Mouse (Mus musculus): ENCODE results near the gene Pitpna. TPM values are rescaled to one million over a fixed set of nuclear protein-coding genes. Genes with fewer than 3 reads are reported as not detected.
A peak's percentile ranks its signal among the peaks of the same experiment; 100 is the strongest.

Pitpna gene
- total and polyA plus RNA-seq, 3 experiments: 67.8 to 709 (median 194) TPM

- Histone ChIP-seq H3K4me1 (ENCODE audit: control insufficient read depth in 1 of 2, insufficient read depth in 2 of 2, low read length in 2 of 2) (no peaks in the 10 kb centered on the region), H3K79me2 (ENCODE audit: control insufficient read depth, insufficient read depth, low read length, poor library complexity) (no peaks in the 10 kb centered on the region), H3K27me3 (ENCODE audit: control insufficient read depth in 1 of 2, insufficient read depth in 2 of 2, low read length in 2 of 2) (no peaks in the 10 kb centered on the region), H3K9ac (ENCODE audit: control insufficient read depth, low read depth, low read length, poor library complexity, severe bottlenecking) (no peak overlapping the region), H3K36me3 (ENCODE audit: control insufficient read depth in 1 of 2, insufficient read depth in 2 of 2, low read length in 2 of 2) (no peaks in the 10 kb centered on the region), H3K4me3 (ENCODE audit: control insufficient read depth in 1 of 2, insufficient read depth in 1 of 2, low read depth in 2 of 2, low read length in 2 of 2) (no peak overlapping the region), H3K27ac (ENCODE audit: control insufficient read depth, low read depth, low read length) (no peak overlapping the region), H3K9me3 (replicated peaks; ENCODE audit: insufficient read depth, low read length) (no peaks in the 10 kb centered on the region)
- TF ChIP-seq ZNF384 (IDR thresholded peaks at IDR 0.05; ENCODE audit: low read depth, low read length): peak; percentile 60
- TF ChIP-seq MAFK (IDR thresholded peaks at IDR 0.05; ENCODE audit: borderline replicate concordance, low read depth, low read length): no peak
- DNase-seq (ENCODE audit: low read depth, low spot score): no peak
Observed at GRCm38 (mm10) chr11:75581495-75582149, 6.3 kb upstream of the Pitpna start.

GRCm38 (mm10) chr11:75583521-75583920 is 4.4 kb upstream of the Pitpna start:
- Histone ChIP-seq H3K4me3 (ENCODE audit: control insufficient read depth in 1 of 2, insufficient read depth in 1 of 2, low read depth in 2 of 2, low read length in 2 of 2) (no peak overlapping the region), H3K36me3 (ENCODE audit: control insufficient read depth in 1 of 2, insufficient read depth in 2 of 2, low read length in 2 of 2) (no peaks in the 10 kb centered on the region; a peak in 1 of 4 replicates), H3K27me3 (ENCODE audit: control insufficient read depth in 1 of 2, insufficient read depth in 2 of 2, low read length in 2 of 2) (no peaks in the 10 kb centered on the region), H3K79me2 (ENCODE audit: control insufficient read depth, insufficient read depth, low read length, poor library complexity) (peaks cover 6% of the 10 kb centered on the region), H3K9me3 (replicated peaks; ENCODE audit: insufficient read depth, low read length) (no peaks in the 10 kb centered on the region), H3K9ac (ENCODE audit: control insufficient read depth, low read depth, low read length, poor library complexity, severe bottlenecking) (no peak overlapping the region), H3K27ac (ENCODE audit: control insufficient read depth, low read depth, low read length) (no peak overlapping the region), H3K4me1 (ENCODE audit: control insufficient read depth in 1 of 2, insufficient read depth in 2 of 2, low read length in 2 of 2) (peaks cover 0 to 4% of the 10 kb centered on the region in 2 experiments; a peak in 2 of 4 replicates)
- TF ChIP-seq EP300 (IDR thresholded peaks at IDR 0.05; ENCODE audit: low read depth in 1 of 2, low read length in 2 of 2): no peak
- no peak for TF ChIP-seq HCFC1 (IDR thresholded peaks at IDR 0.05; ENCODE audit: low read depth, low read length)
- no peak for TF ChIP-seq ZNF384 (IDR thresholded peaks at IDR 0.05; ENCODE audit: low read depth, low read length)
- no peak for DNase-seq (ENCODE audit: low read depth, low spot score)

GRCm38 (mm10) chr11:75585061-75585460 is 2.8 kb upstream of the Pitpna start:
- TF ChIP-seq MAFK (IDR thresholded peaks at IDR 0.05; ENCODE audit: borderline replicate concordance, low read depth, low read length): no peak
- TF ChIP-seq POLR2AphosphoS2 (IDR thresholded peaks at IDR 0.05; ENCODE audit: low read length): no peak
- TF ChIP-seq RCOR1 (IDR thresholded peaks at IDR 0.05; ENCODE audit: low read depth, low read length): no peak
- TF ChIP-seq SIN3A (IDR thresholded peaks at IDR 0.05; ENCODE audit: low read length): no peak
- TF ChIP-seq ZC3H11A (IDR thresholded peaks at IDR 0.05; ENCODE audit: low read depth, low read length): no peak
- TF ChIP-seq CHD2 (IDR thresholded peaks at IDR 0.05; ENCODE audit: low read length): no peak
- TF ChIP-seq UBTF (IDR thresholded peaks at IDR 0.05; ENCODE audit: borderline replicate concordance, insufficient read depth, low read depth, low read length): no peak
- TF ChIP-seq JUND (IDR thresholded peaks at IDR 0.05; ENCODE audit: low read depth, low read length): no peak
- TF ChIP-seq ZNF384 (IDR thresholded peaks at IDR 0.05; ENCODE audit: low read depth, low read length): no peak
- no peak for TF ChIP-seq ETS1 (IDR thresholded peaks at IDR 0.05; ENCODE audit: low read depth, low read length)
- no peak for TF ChIP-seq EP300 (IDR thresholded peaks at IDR 0.05; ENCODE audit: low read depth in 1 of 2, low read length in 2 of 2)
- Histone ChIP-seq H3K27ac (ENCODE audit: control insufficient read depth, low read depth, low read length) (no peak overlapping the region), H3K9me3 (replicated peaks; ENCODE audit: insufficient read depth, low read length) (no peaks in the 10 kb centered on the region), H3K4me1 (ENCODE audit: control insufficient read depth in 1 of 2, insufficient read depth in 2 of 2, low read length in 2 of 2) (peaks cover 0 to 12% of the 10 kb centered on the region in 2 experiments; a peak in 3 of 4 replicates), H3K36me3 (ENCODE audit: control insufficient read depth in 1 of 2, insufficient read depth in 2 of 2, low read length in 2 of 2) (peaks cover 0 to 4% of the 10 kb centered on the region in 2 experiments; a peak in 2 of 4 replicates), H3K79me2 (ENCODE audit: control insufficient read depth, insufficient read depth, low read length, poor library complexity) (peaks cover 21% of the 10 kb centered on the region), H3K27me3 (ENCODE audit: control insufficient read depth in 1 of 2, insufficient read depth in 2 of 2, low read length in 2 of 2) (no peaks in the 10 kb centered on the region), H3K9ac (ENCODE audit: control insufficient read depth, low read depth, low read length, poor library complexity, severe bottlenecking) (no peak overlapping the region), H3K4me3 (ENCODE audit: control insufficient read depth in 1 of 2, insufficient read depth in 1 of 2, low read depth in 2 of 2, low read length in 2 of 2) (no peak overlapping the region)
- DNase-seq (ENCODE audit: low read depth, low spot score): no peak

Measured in MEL (cell line).